Mouse (Mus musculus) hindbrain, embryonic 15.5 days (tissue): ENCODE results near the gene Smarca4. TPM values are rescaled to one million over a fixed set of nuclear protein-coding genes. Genes with fewer than 3 reads are reported as not detected.

Source experiments
- ATAC-seq: fragments of 200-750 bp; cut with Nextera tagmentation; 2 replicates; pipeline ENCODE4 v1.8.0; 2017; ENCODE audit warnings: low read depth, moderate number of reproducible peaks, moderate TSS enrichment; ENCODE audit not compliant: low FRiP score
- H3K27ac ChIP-seq: fragments of 300-500 bp; sonication (generic); replicated peaks from 2 replicates; pipeline ENCODE4 v1.5.1; 2015; ENCODE audit warnings: mild to moderate bottlenecking, inconsistent platforms
- H3K27me3 ChIP-seq: fragments of 300-500 bp; sonication (generic); 2 replicates; pipeline ENCODE4 v1.6.1; 2015; ENCODE audit warnings: control low read depth, inconsistent platforms
- H3K36me3 ChIP-seq: fragments of 300-500 bp; sonication (generic); 2 replicates; pipeline ENCODE4 v1.6.1; 2015; ENCODE audit warnings: control low read depth, inconsistent platforms
- H3K4me1 ChIP-seq: fragments of 300-500 bp; sonication (generic); replicated peaks from 2 replicates; pipeline ENCODE4 v1.6.1; 2015; ENCODE audit warnings: control low read depth, inconsistent platforms
- H3K4me2 ChIP-seq: fragments of 300-500 bp; sonication (generic); 2 replicates; pipeline ENCODE4 v1.6.1; 2015; ENCODE audit warnings: moderate library complexity, mild to moderate bottlenecking, inconsistent platforms
- H3K4me3 ChIP-seq: fragments of 300-500 bp; sonication (generic); 2 replicates; pipeline ENCODE4 v1.5.1; 2015; ENCODE audit warnings: mild to moderate bottlenecking, inconsistent platforms
- H3K9ac ChIP-seq: fragments of 300-500 bp; sonication (generic); 2 replicates; pipeline ENCODE4 v1.6.1; 2015; ENCODE audit warnings: inconsistent platforms
- H3K9me3 ChIP-seq: fragments of 300-500 bp; sonication (generic); 2 replicates; pipeline ENCODE4 v1.6.1; 2016; ENCODE audit warnings: control low read depth, inconsistent platforms
- WGBS: fragments of 180-500 bp; shearing (Covaris S2); methylation state at CpG from one replicate; pipeline ENCODE4 v1.1.7; 2015; 5-methylcytosine and 5-hydroxymethylcytosine counted together
- polyA plus RNA-seq: library from polyadenylated mRNA; unstranded; fragments of >200 nt; fragmentation: Nextera tagmentation; extraction: Ambion mirVana; gene quantifications from 2 replicates; pipeline ENCODE4 v1.2.1, GENCODE M21; 2015

The Smarca4 gene
- polyA plus RNA-seq, 1 experiment from 2014 or later = 139 TPM

GRCm38 (mm10) chr9:21729264-21729663, 113.3 kb downstream of the Smarca4 start:
- Histone ChIP-seq H3K4me2 (no peak overlapping the region), H3K36me3 (peaks cover 21% of the 10 kb centered on the region), H3K27me3 (no peaks in the 10 kb centered on the region), H3K9ac (no peak overlapping the region), H3K27ac (no peak overlapping the region), H3K4me3 (no peak overlapping the region), H3K9me3 (no peaks in the 10 kb centered on the region), H3K4me1 (peaks cover 27% of the 10 kb centered on the region)
- WGBS = 88% methylated on average over 7 of the region's 7 CpGs
- no peak for ATAC-seq

DNA sequence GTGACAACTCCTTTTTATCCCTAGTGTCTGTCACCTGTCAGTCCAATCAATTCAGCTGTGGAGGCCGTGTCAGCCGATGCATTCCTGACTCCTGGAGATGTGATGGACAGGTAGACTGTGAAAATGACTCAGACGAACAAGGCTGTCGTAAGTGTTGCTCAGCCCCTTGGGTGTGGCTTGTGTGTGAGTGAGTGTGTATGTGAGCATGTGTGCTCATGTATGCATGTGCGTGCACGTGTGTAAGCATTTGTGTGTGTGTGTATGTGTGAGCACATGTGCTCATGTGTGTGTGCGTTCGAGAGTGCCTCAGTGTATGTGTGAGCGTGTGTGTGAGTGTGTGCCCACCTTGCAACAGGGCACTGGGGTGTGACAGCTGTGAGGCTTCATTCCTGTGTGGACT, 116.3 kb downstream of the Smarca4 start:
- ATAC-seq = no peak
- Histone ChIP-seq H3K36me3 (peaks cover 51% of the 10 kb centered on the region), H3K27ac (no peak overlapping the region), H3K27me3 (no peaks in the 10 kb centered on the region), H3K4me1 (0 out of 2 replicates have a peak, but pooled peaks cover 3% of the 10 kb centered on the region), H3K9me3 (no peaks in the 10 kb centered on the region), H3K9ac (no peak overlapping the region), H3K4me2 (no peak overlapping the region), H3K4me3 (no peak overlapping the region)
- 92% methylated on average over 9 of the region's 9 CpGs for WGBS

DNA sequence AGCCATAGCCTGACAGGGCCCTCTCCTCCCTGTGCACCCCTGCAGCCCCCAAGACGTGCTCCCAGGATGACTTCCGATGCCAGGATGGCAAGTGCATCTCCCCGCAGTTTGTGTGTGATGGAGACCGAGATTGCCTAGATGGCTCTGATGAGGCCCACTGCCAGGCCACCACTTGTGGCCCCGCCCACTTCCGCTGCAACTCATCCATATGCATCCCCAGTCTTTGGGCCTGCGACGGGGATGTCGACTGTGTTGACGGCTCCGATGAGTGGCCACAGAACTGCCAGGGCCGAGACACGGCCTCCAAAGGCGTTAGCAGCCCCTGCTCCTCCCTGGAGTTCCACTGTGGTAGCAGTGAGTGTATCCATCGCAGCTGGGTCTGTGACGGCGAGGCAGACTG, 117.5 kb downstream of the Smarca4 start:
- 0 out of 2 replicates have a peak, but pooled peaks cover 3% of the 10 kb centered on the region for H3K4me1 ChIP-seq
- no peaks in the 10 kb centered on the region for H3K27me3 ChIP-seq
- no peaks in the 10 kb centered on the region for H3K9me3 ChIP-seq
- 83% methylated on average over 17 of the region's 17 CpGs for WGBS
- peaks cover 62% of the 10 kb centered on the region for H3K36me3 ChIP-seq
- H3K4me2 ChIP-seq = no peak overlapping the region
- no peak overlapping the region for H3K27ac ChIP-seq
- no peak overlapping the region for H3K4me3 ChIP-seq
- H3K9ac ChIP-seq = no peak overlapping the region
- ATAC-seq = no peak

GRCm38 (mm10) chr9:21733989-21734388, 118.0 kb downstream of the Smarca4 start:
- no peak overlapping the region for H3K27ac ChIP-seq
- H3K4me2 ChIP-seq = no peak overlapping the region
- H3K27me3 ChIP-seq = no peaks in the 10 kb centered on the region
- H3K36me3 ChIP-seq = peaks cover 68% of the 10 kb centered on the region
- H3K4me3 ChIP-seq = no peak overlapping the region
- no peak overlapping the region for H3K9ac ChIP-seq
- WGBS = 97% methylated on average over 7 of the region's 7 CpGs
- H3K9me3 ChIP-seq = no peaks in the 10 kb centered on the region
- H3K4me1 ChIP-seq = 0 out of 2 replicates have a peak, but pooled peaks cover 3% of the 10 kb centered on the region
- ATAC-seq = no peak

GRCm38 (mm10) chr9:21735126-21735525, 119.2 kb downstream of the Smarca4 start:
- Histone ChIP-seq H3K4me3 (no peak overlapping the region), H3K27ac (no peak overlapping the region), H3K27me3 (no peaks in the 10 kb centered on the region), H3K4me2 (no peak overlapping the region), H3K36me3 (peaks cover 79% of the 10 kb centered on the region), H3K9me3 (no peaks in the 10 kb centered on the region), H3K9ac (no peak overlapping the region), H3K4me1 (no peaks in the 10 kb centered on the region)
- ATAC-seq = no peak
- 87% methylated on average over 14 of the region's 14 CpGs for WGBS

- no peak for ATAC-seq
- no peaks in the 10 kb centered on the region for H3K4me1 ChIP-seq
- H3K27me3 ChIP-seq = no peaks in the 10 kb centered on the region
- H3K4me2 ChIP-seq = no peak overlapping the region
- no peaks in the 10 kb centered on the region for H3K9me3 ChIP-seq
- peaks cover 90% of the 10 kb centered on the region for H3K36me3 ChIP-seq
- WGBS = 87% methylated on average over 3 of the region's 3 CpGs
- no peak overlapping the region for H3K27ac ChIP-seq
- no peak overlapping the region for H3K4me3 ChIP-seq
- no peak overlapping the region for H3K9ac ChIP-seq
Observed at GRCm38 (mm10) chr9:21736580-21736979, 120.6 kb downstream of the Smarca4 start.

DNA sequence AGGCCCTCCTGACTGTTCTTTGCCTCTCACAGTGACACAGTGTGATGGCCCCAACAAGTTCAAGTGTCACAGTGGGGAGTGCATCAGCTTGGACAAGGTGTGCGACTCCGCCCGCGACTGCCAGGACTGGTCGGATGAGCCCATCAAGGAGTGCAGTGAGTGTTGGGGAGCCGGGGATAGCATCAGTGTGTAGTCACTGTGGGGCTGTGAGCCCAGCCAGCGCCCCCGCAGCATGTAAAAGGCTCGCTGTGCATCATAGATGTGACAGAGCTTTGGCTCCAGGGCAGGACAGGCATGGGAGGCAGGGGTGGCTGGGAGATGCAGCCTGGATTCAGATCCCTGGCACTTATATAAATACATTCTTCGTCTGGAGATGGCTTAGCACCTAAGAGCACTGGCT, 121.2 kb downstream of the Smarca4 start:
- Histone ChIP-seq H3K4me3 (no peak overlapping the region), H3K9me3 (no peaks in the 10 kb centered on the region), H3K9ac (no peak overlapping the region), H3K4me1 (no peaks in the 10 kb centered on the region), H3K27ac (no peak overlapping the region), H3K27me3 (no peaks in the 10 kb centered on the region), H3K4me2 (no peak overlapping the region), H3K36me3 (peaks cover 95% of the 10 kb centered on the region)
- 96% methylated on average over 10 of the region's 10 CpGs for WGBS
- no peak for ATAC-seq

DNA sequence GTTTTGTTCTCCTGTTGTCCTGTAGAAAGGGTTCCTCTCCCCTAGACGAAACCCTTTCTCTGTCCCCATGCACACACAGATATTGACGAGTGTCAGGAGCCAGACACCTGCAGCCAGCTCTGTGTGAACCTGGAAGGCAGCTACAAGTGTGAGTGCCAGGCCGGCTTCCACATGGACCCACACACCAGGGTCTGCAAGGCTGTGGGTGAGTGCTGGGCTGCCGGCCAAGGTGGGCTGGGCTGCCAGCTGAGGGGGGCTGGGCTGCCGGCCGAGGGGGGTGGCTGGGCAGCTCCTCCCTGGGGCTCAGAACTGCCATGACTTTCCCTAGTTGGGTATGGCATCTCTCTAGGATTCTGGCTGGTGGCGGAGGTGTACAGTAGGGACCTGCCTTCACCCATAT, 122.8 kb downstream of the Smarca4 start:
- no peaks in the 10 kb centered on the region for H3K4me1 ChIP-seq
- H3K36me3 ChIP-seq = peaks cover 92% of the 10 kb centered on the region
- no peaks in the 10 kb centered on the region for H3K27me3 ChIP-seq
- ATAC-seq = no peak; the same call in 1 of the 2 replicates
- no peak overlapping the region for H3K9ac ChIP-seq
- no peak overlapping the region for H3K27ac ChIP-seq
- H3K9me3 ChIP-seq = no peaks in the 10 kb centered on the region
- no peak overlapping the region for H3K4me3 ChIP-seq
- H3K4me2 ChIP-seq = no peak overlapping the region
- 79% methylated on average over 7 of the region's 7 CpGs for WGBS

DNA sequence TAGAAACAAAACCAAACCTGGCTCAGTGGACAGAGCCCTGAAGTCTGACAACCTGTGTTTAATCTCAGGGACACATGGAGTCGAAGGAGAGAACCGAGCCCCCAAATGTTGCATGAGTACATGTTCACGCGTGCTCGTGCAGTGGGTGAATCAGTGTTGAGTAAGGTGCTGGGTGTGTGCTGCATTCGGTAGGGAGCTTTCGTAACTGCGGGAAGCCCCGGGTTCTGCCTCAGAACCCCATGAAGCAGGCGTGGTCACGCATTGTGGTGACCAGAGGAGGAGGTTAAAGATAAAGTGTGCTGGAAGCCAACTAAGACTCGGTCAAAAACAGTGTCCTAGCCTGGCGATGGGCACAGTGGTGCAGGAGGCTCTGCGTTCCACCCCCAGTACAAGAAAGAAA, 124.5 kb downstream of the Smarca4 start:
- no peak for ATAC-seq
- no peak overlapping the region for H3K9ac ChIP-seq
- no peaks in the 10 kb centered on the region for H3K4me1 ChIP-seq
- peaks cover 90% of the 10 kb centered on the region for H3K36me3 ChIP-seq
- H3K4me2 ChIP-seq = no peak overlapping the region
- no peak overlapping the region for H3K4me3 ChIP-seq
- H3K27me3 ChIP-seq = no peaks in the 10 kb centered on the region
- no peak overlapping the region for H3K27ac ChIP-seq
- 98% methylated on average over 14 of the region's 14 CpGs for WGBS
- H3K9me3 ChIP-seq = no peaks in the 10 kb centered on the region

DNA sequence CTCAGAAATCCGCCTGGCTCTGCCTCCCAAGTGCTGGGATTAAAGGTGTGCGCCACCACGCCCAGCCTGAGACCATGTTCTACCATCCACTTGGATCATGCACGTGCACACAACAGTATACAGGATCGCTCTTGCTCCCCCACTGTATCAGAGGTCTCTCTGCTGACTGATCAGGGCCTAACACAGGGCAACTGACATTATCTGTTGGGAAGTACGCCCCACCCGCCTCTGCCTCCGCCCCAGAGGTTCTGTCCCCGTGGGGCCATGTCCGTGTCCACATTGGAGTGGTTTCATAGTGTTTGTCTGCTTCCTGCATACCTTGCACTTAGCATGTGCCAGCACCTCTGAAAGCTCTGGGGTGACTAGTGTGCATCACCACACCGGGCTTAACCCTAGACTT, 125.5 kb downstream of the Smarca4 start:
- Histone ChIP-seq H3K4me2 (no peak overlapping the region), H3K4me3 (no peak overlapping the region), H3K4me1 (no peaks in the 10 kb centered on the region), H3K27me3 (no peaks in the 10 kb centered on the region), H3K36me3 (peaks cover 90% of the 10 kb centered on the region), H3K9me3 (no peaks in the 10 kb centered on the region), H3K27ac (no peak overlapping the region), H3K9ac (no peak overlapping the region)
- ATAC-seq = no peak
- 98% methylated on average over 11 of the region's 11 CpGs for WGBS

DNA sequence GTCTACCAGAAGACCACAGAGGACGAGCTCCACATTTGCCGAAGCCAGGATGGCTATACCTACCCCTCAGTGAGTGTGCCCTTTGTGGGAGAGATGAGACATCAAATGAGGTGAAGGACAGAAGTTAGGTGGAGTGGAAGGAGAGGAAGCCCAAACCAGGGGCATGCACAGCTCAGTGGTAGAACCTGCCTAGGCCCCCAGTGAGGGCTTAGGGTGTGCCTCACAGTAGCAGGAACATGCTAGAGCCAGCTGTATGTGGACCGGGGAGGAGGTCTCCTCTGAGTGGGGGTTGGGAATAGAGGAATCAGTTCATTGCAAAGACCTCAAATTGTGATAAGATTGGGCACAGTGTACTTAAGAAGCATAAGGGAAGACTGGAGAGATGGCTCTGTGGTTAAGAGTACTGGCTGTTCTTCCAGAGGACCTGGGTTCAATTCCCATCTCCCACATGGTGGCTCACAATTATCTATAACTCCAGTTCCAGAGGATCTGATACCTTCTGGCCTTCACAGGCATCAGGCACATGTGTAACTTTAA, 131.3 kb downstream of the Smarca4 start:
- no peak overlapping the region for H3K4me3 ChIP-seq
- no peaks in the 10 kb centered on the region for H3K27me3 ChIP-seq
- H3K4me2 ChIP-seq = no peak overlapping the region
- peaks cover 59% of the 10 kb centered on the region for H3K36me3 ChIP-seq
- no peaks in the 10 kb centered on the region for H3K4me1 ChIP-seq
- H3K9ac ChIP-seq = no peak overlapping the region
- no peak for ATAC-seq
- H3K27ac ChIP-seq = 0 out of 2 replicates have a peak overlapping the region, but pooled peaks have one; percentile 15
- 89% methylated on average over 3 of the region's 3 CpGs for WGBS
- no peaks in the 10 kb centered on the region for H3K9me3 ChIP-seq

DNA sequence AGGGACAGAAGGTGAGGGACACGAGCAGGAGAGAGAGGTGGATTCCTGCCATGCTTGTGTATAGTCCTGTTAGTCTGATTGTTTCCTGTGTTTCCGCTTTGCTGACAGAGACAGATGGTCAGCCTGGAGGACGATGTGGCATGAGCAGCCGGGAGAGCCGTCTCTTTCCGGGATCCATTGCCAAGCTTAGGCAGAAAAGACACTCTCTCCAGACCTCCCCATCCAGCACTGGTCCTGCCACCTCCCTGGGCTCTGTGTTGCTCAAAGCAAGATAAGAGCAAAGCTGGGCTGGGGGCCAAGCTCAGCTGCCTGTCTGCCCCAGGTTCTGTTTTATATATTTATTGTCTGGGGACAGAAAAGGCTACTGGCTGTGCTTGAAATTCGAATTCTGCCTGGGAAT, 132.1 kb downstream of the Smarca4 start:
- H3K27me3 ChIP-seq = no peaks in the 10 kb centered on the region
- WGBS = 46% methylated on average over 7 of the region's 7 CpGs
- no peak overlapping the region for H3K9ac ChIP-seq
- H3K36me3 ChIP-seq = peaks cover 52% of the 10 kb centered on the region
- no peak overlapping the region for H3K4me2 ChIP-seq
- ATAC-seq = no peak
- H3K4me1 ChIP-seq = no peaks in the 10 kb centered on the region
- H3K9me3 ChIP-seq = no peaks in the 10 kb centered on the region
- H3K27ac ChIP-seq = peak overlapping the region; percentile 47
- H3K4me3 ChIP-seq = no peak overlapping the region

DNA sequence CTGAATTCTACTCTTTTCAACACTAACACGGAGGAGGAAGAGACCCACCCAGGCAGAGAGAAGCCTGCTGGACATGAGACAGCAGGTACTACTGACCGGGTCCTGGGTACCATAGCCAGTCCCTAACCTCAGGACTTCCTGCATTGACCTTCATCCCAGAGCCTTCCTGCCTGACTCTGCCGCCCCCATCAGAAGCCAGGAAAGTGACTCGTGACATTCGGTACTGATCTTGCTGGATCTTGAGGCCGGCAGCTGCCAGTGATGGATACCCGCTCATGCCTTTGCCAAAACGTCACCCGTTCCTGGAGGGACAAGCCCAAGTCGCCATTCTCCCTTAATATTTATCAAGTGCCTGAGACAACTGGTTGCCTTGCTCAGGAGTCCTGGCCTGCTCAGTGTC, 132.5 kb downstream of the Smarca4 start:
- Histone ChIP-seq H3K9ac (no peak overlapping the region), H3K27me3 (no peaks in the 10 kb centered on the region), H3K9me3 (no peaks in the 10 kb centered on the region), H3K36me3 (peaks cover 51% of the 10 kb centered on the region), H3K4me2 (no peak overlapping the region), H3K4me3 (no peak overlapping the region), H3K27ac (peak overlapping the region; percentile 47), H3K4me1 (no peaks in the 10 kb centered on the region)
- WGBS = 88% methylated on average over 10 of the region's 10 CpGs
- no peak for ATAC-seq
